Mouse (Mus musculus): ENCODE results near the gene Rtn4rl2. TPM values are rescaled to one million over a fixed set of nuclear protein-coding genes. Genes with fewer than 3 reads are reported as not detected.

Gene Rtn4rl2
- polyA plus RNA-seq, 1 experiment from 2014 or later: 1.1 TPM

DNA sequence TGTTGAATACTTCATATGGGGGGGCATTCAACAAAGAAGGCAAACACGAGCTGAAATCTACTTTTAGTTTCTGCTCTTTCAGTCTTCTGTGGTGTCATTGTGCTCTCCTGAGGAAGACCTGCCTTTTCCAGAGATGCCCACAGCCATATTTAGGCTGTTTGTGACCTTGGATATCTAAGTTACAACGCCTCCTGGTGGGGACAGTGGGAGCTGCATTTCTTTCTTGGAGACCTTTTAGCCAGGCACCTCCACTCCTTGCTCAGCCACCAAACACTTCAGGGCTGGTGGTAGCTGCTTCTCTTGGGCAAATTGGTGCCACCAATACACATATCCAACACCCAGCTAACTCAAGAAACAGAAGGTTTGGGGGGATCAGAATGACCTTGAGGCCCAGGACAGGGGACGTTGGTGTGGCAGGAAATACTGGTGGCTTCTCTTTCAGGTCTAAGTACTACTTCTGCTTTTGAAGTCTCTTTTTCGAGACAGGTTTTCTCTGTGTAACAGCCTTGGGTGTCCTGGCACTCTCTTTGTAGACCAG, 15.8 kb downstream of the Rtn4rl2 start:
- Histone ChIP-seq H3K36me3 (ENCODE audit: insufficient read depth, low read length) (no peaks in the 10 kb centered on the region), H3K9ac (ENCODE audit: low read depth, low read length) (no peak overlapping the region), H3K4me3 (replicated peaks; ENCODE audit: low read depth, low read length) (no peak overlapping the region), H3K27ac (no peak overlapping the region), H3K27me3 (ENCODE audit: insufficient read depth, low read length) (peaks cover 51% of the 10 kb centered on the region), H3K4me2 (ENCODE audit: low read length) (no peak overlapping the region), H3K9me3 (replicated peaks; ENCODE audit: low read length) (no peaks in the 10 kb centered on the region), H3K4me1 (replicated peaks; ENCODE audit: insufficient read depth, low read length) (peaks cover 19% of the 10 kb centered on the region; the same call in 1 of the 2 replicates)
- DNase-seq (ENCODE audit: low spot score) (no peak), ATAC-seq (replicated peaks; ENCODE audit: low FRiP score, low read depth) (no peak)
- 70% methylated on average over 4 of the region's 4 CpGs for WGBS
- peak; percentile 33 for TF ChIP-seq CTCF (IDR thresholded peaks at IDR 0.05; ENCODE audit: low read depth)

DNA sequence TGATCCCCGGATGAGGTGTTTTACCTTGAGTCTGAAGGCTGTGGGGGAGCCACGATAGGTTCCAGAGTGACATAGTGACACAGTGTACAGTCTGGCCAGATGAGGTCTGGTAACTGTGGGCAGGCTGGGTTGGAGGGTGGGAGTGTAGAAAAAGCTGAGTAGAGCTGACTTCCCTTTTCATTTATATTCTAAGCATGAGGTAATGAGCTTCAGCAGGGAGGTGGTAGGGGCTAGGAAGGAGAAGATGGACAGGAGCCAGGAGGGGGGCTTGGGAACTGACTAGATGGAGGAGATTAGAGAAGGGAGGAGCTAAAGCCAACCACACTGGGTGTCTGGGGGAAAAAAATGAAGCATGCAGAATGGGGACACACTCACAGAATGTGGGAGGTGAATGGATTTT, 17.5 kb downstream of the Rtn4rl2 start:
- DNase-seq (ENCODE audit: low spot score) (no peak), ATAC-seq (replicated peaks; ENCODE audit: low FRiP score, low read depth) (no peak)
- Histone ChIP-seq H3K9me3 (replicated peaks; ENCODE audit: low read length) (no peaks in the 10 kb centered on the region), H3K4me1 (replicated peaks; ENCODE audit: insufficient read depth, low read length) (peaks cover 19% of the 10 kb centered on the region; the same call in 1 of the 2 replicates), H3K36me3 (ENCODE audit: insufficient read depth, low read length) (no peaks in the 10 kb centered on the region), H3K4me2 (ENCODE audit: low read length) (no peak overlapping the region), H3K27ac (no peak overlapping the region), H3K9ac (ENCODE audit: low read depth, low read length) (no peak overlapping the region), H3K27me3 (ENCODE audit: insufficient read depth, low read length) (peaks cover 52% of the 10 kb centered on the region), H3K4me3 (replicated peaks; ENCODE audit: low read depth, low read length) (no peak overlapping the region)
- 58% methylated on average over 2 of the region's 2 CpGs for WGBS
- TF ChIP-seq CTCF (IDR thresholded peaks at IDR 0.05; ENCODE audit: low read depth): no peak

DNA sequence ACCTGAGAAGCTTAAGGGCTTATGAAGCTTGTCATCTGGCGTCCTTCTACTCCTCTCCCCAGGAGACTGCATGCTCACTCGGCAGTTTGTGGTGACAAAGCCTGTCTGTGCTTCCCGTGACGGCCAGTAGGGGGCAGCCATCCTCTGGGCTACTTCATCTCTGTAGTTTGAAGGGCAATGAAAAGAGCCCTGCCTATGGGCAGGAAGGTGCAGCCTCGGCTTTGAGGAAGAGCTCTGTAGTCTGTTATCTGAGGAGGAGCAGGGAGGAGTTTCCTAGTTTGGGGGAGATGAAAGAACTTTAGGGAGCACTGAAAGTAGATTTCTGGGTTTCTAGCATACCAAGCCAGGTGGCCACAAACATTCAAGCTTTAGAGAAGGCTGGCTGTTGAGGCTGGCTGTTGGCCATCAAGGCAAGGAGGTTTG, 18.0 kb downstream of the Rtn4rl2 start:
- peaks cover 19% of the 10 kb centered on the region; the same call in 1 of the 2 replicates for H3K4me1 ChIP-seq (replicated peaks; ENCODE audit: insufficient read depth, low read length)
- H3K27ac ChIP-seq: no peak overlapping the region
- 9% methylated on average over 5 of the region's 5 CpGs for WGBS
- H3K9ac ChIP-seq (ENCODE audit: low read depth, low read length): no peak overlapping the region
- no peaks in the 10 kb centered on the region for H3K36me3 ChIP-seq (ENCODE audit: insufficient read depth, low read length)
- no peaks in the 10 kb centered on the region for H3K9me3 ChIP-seq (replicated peaks; ENCODE audit: low read length)
- no peak overlapping the region for H3K4me3 ChIP-seq (replicated peaks; ENCODE audit: low read depth, low read length)
- H3K4me2 ChIP-seq (ENCODE audit: low read length): no peak overlapping the region
- H3K27me3 ChIP-seq (ENCODE audit: insufficient read depth, low read length): peaks cover 52% of the 10 kb centered on the region
- peak; percentile 85 for TF ChIP-seq CTCF (IDR thresholded peaks at IDR 0.05; ENCODE audit: low read depth)
- DNase-seq (ENCODE audit: low spot score): peak; percentile 76
- no peak for ATAC-seq (replicated peaks; ENCODE audit: low FRiP score, low read depth)

DNA sequence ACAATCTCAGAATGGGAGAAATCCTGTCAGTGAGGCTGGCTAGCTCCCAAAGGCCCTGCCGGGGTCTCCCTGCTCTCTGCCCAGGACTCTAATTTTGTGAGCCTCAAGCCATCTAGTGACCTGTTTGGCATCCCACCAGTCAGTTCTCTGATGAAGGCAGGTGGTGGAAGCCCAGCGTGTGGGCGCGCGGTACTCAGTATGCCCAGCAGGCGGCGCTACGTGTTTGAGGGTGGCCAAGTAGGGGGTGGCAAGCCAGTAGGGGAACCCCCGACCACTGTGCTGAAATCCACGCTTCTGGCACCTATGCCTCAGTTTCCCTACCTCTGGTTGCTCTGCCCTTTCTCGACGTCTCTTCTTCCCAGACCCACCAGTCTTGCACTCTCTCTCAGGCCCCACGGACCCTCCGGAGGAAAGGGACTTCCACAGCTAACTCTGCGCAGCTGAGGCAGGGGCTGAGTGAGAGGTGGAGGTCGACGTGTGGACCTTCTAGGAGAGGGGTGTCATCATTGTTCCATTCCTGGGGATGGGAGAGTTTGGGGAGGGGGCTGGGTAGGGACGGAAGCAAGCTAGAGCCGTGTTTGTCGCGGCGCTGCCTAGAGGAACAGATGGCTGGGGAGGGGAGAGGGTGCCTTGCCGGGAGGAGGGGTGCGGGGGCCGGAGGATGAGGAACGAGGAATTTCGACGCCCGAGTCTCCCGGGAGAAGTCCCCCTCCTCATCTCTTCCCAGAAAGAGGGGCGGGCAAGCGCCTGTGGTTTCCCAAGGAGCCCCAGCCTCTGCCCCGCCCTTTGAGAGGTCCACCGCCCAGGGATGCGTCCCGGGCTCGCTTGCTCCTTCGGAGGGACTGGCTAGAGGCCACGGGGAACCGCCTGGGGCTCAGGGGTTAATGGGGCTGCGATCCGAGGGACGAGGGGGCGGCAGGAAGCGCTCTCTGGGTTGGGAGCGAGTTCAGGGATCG, 20.6 kb downstream of the Rtn4rl2 start:
- DNase-seq (ENCODE audit: low spot score) (peak; percentile 66), ATAC-seq (replicated peaks; ENCODE audit: low FRiP score, low read depth) (peak; percentile 58)
- no peak overlapping the region for H3K27ac ChIP-seq
- peaks cover 8% of the 10 kb centered on the region; the same call in 1 of the 2 replicates for H3K36me3 ChIP-seq (ENCODE audit: insufficient read depth, low read length)
- no peaks in the 10 kb centered on the region for H3K9me3 ChIP-seq (replicated peaks; ENCODE audit: low read length)
- peaks cover 9% of the 10 kb centered on the region; the same call in 1 of the 2 replicates for H3K4me1 ChIP-seq (replicated peaks; ENCODE audit: insufficient read depth, low read length)
- peak; percentile 79 for TF ChIP-seq CTCF (IDR thresholded peaks at IDR 0.05; ENCODE audit: low read depth)
- peaks cover 30% of the 10 kb centered on the region for H3K27me3 ChIP-seq (ENCODE audit: insufficient read depth, low read length)
- WGBS: 2% methylated on average over 45 of the region's 47 CpGs
- peak overlapping the region; percentile 31 for H3K4me3 ChIP-seq (replicated peaks; ENCODE audit: low read depth, low read length)
- peak overlapping the region; percentile 61 for H3K4me2 ChIP-seq (ENCODE audit: low read length)
- 0 out of 2 replicates have a peak overlapping the region, but pooled peaks have one; percentile 36 for H3K9ac ChIP-seq (ENCODE audit: low read depth, low read length)

DNA sequence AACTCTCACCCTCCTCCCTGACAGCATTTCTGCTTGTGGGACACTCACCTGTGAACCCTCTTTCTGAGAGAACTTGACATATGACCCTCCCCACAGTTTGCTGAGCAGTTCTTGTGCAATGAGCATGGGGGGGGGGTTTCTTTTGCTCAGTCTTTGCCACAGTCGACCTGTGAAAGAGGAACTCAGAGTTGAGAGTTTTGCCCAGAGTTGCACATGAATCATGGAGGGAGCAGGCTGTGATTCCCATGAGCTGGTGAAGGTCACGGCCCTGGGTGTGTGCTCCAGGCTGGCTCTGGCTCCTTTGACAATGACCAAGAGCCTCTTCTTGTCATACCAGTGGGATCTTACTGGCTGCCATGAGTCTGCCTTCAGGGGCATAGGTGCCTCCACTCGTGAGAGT, 24.3 kb downstream of the Rtn4rl2 start:
- DNase-seq (ENCODE audit: low spot score) (no peak), ATAC-seq (replicated peaks; ENCODE audit: low FRiP score, low read depth) (no peak)
- TF ChIP-seq CTCF (IDR thresholded peaks at IDR 0.05; ENCODE audit: low read depth): no peak

DNA sequence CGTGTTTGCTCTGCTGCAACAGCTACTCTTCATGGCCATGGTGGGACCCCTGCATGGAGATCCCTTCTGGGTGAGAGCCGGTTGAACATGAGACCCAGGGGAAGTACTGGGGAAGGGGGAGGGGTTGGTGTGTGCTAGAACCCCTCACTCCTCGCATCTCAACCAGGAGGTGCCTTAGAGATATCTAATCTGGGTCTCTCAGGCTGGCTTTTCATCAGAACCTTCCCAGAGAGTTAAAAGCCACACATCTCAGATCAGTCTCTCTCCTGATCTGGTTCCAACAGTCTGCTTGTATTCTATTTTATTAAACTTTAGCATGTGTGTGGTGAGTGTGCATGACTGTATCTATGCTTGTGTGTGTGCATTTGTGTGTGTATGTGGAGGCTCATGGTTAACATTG, 25.1 kb downstream of the Rtn4rl2 start:
- WGBS: 90% methylated on average over 3 of the region's 3 CpGs

More for the DNA sequence above, 24.3 kb downstream of the Rtn4rl2 start:
- no peak overlapping the region for H3K9ac ChIP-seq (ENCODE audit: low read depth, low read length)
- H3K9me3 ChIP-seq (replicated peaks; ENCODE audit: low read length): no peaks in the 10 kb centered on the region
- H3K4me1 ChIP-seq (replicated peaks; ENCODE audit: insufficient read depth, low read length): peaks cover 9% of the 10 kb centered on the region; the same call in 1 of the 2 replicates
- H3K36me3 ChIP-seq (ENCODE audit: insufficient read depth, low read length): peaks cover 10% of the 10 kb centered on the region; the same call in 1 of the 2 replicates
- no peak overlapping the region for H3K27ac ChIP-seq
- H3K4me2 ChIP-seq (ENCODE audit: low read length): no peak overlapping the region
- WGBS: 82% methylated on average over 3 of the region's 3 CpGs
- H3K27me3 ChIP-seq (ENCODE audit: insufficient read depth, low read length): peaks cover 15% of the 10 kb centered on the region
- no peak overlapping the region for H3K4me3 ChIP-seq (replicated peaks; ENCODE audit: low read depth, low read length)

More for the DNA sequence above, 25.1 kb downstream of the Rtn4rl2 start:
- Histone ChIP-seq H3K9me3 (replicated peaks; ENCODE audit: low read length) (no peaks in the 10 kb centered on the region), H3K4me3 (replicated peaks; ENCODE audit: low read depth, low read length) (no peak overlapping the region), H3K36me3 (ENCODE audit: insufficient read depth, low read length) (peaks cover 10% of the 10 kb centered on the region; the same call in 1 of the 2 replicates), H3K27me3 (ENCODE audit: insufficient read depth, low read length) (peaks cover 8% of the 10 kb centered on the region), H3K4me1 (replicated peaks; ENCODE audit: insufficient read depth, low read length) (peaks cover 7% of the 10 kb centered on the region; the same call in 1 of the 2 replicates), H3K27ac (no peak overlapping the region), H3K9ac (ENCODE audit: low read depth, low read length) (no peak overlapping the region), H3K4me2 (ENCODE audit: low read length) (no peak overlapping the region)
- TF ChIP-seq CTCF (IDR thresholded peaks at IDR 0.05; ENCODE audit: low read depth): no peak
- DNase-seq (ENCODE audit: low spot score) (no peak), ATAC-seq (replicated peaks; ENCODE audit: low FRiP score, low read depth) (no peak)

Measured in kidney, postnatal 0 days (tissue).